Mouse (Mus musculus) heart, adult 2 months (tissue): ENCODE data around the gene Prrx1. TPM values are rescaled to one million over a fixed set of nuclear protein-coding genes. Genes with fewer than 3 reads are reported as not detected.

ENCODE experiments used
- DNase-seq, 2 experiments: peaks; one replicate each; pipeline ENCODE4 v3.0.0; 2021
- H3K27ac ChIP-seq: fragments of 200-600 bp; 2 replicates; pipeline ENCODE4 v1.8.1; 2022
- H3K27me3 ChIP-seq: fragments of 200-500 bp; 2 replicates; pipeline ENCODE4 v1.6.1; 2012; ENCODE audit warnings: mild to moderate bottlenecking, low read length, inconsistent platforms, mixed read lengths; ENCODE audit not compliant: control insufficient read depth, insufficient read depth
- H3K36me3 ChIP-seq: fragments of 200-500 bp; 2 replicates; pipeline ENCODE4 v1.6.1; 2012; ENCODE audit warnings: low read length, inconsistent platforms; ENCODE audit not compliant: control insufficient read depth, insufficient read depth
- H3K4me1 ChIP-seq: fragments of 200-500 bp; 2 replicates; pipeline ENCODE4 v1.6.1; 2011; ENCODE audit warnings: low read length; ENCODE audit not compliant: control insufficient read depth, insufficient read depth
- H3K4me3 ChIP-seq: fragments of 200-600 bp; 2 replicates; pipeline ENCODE4 v1.8.1; 2022
- H3K79me2 ChIP-seq: fragments of 200-500 bp; replicated peaks from 2 replicates; pipeline ENCODE4 v1.6.1; 2012; ENCODE audit warnings: mild to moderate bottlenecking, inconsistent platforms, low read length, moderate library complexity, mixed read lengths; ENCODE audit not compliant: control insufficient read depth, insufficient read depth
- H3K9ac ChIP-seq: fragments of 200-500 bp; 2 replicates; pipeline ENCODE4 v1.6.1; 2012; ENCODE audit warnings: low read depth, mild to moderate bottlenecking, control low read depth, inconsistent platforms, low read length, mixed read lengths
- CTCF ChIP-seq: fragments of 200-600 bp; IDR thresholded peaks from 2 replicates; pipeline ENCODE4 v1.8.1; 2022; ENCODE audit warnings: antibody characterized with exemption, mild to moderate bottlenecking, moderate library complexity
- EP300 ChIP-seq: fragments of 200-500 bp; IDR thresholded peaks from 2 replicates; pipeline ENCODE4 v1.6.1; 2011; ENCODE audit warnings: low read depth, low read length, control low read depth; ENCODE audit not compliant: insufficient read depth
- POLR2A ChIP-seq: fragments of 200-500 bp; IDR thresholded peaks from 2 replicates; pipeline ENCODE4 v1.6.1; 2011; ENCODE audit warnings: mild to moderate bottlenecking, low read depth, low read length, control low read depth; ENCODE audit not compliant: insufficient read depth
- WGBS: fragments of 180-500 bp; shearing (Covaris S2); methylation state at CpG from one replicate; pipeline ENCODE4 v1.1.7; 2018; 5-methylcytosine and 5-hydroxymethylcytosine counted together
- intact Hi-C: fragments of 180-260 bp; cut with DNase I; formaldehyde crosslinking; loops from one replicate; pipeline ENCODE4 v1.15.1; 2025
- polyA plus RNA-seq: library from polyadenylated mRNA; depleted of rRNA; stranded (reverse); fragments of >200 nt; gene quantifications from 2 replicates; pipeline ENCODE4 v1.2.3, GENCODE M21; 2012
- total RNA-seq, 2 experiments: library from RNA; stranded (reverse); gene quantifications; 2 replicates each; pipeline ENCODE4 v1.2.3; 2021

Gene Prrx1
- total and polyA plus RNA-seq, 3 experiments: 15.0 to 29.5 (median 28.1) TPM

- Histone ChIP-seq H3K27ac (peak overlapping the region; percentile 14; the same call in 1 of the 2 replicates), H3K79me2 (no peaks in the 10 kb centered on the region; the same call in 1 of the 2 replicates), H3K27me3 (no peaks in the 10 kb centered on the region), H3K36me3 (peaks cover 4% of the 10 kb centered on the region), H3K4me3 (no peak overlapping the region), H3K9ac (no peak overlapping the region), H3K4me1 (no peaks in the 10 kb centered on the region; the same call in 1 of the 2 replicates)
- DNase-seq: no peak
- 26% methylated on average over 6 of the region's 6 CpGs for WGBS
- TF ChIP-seq POLR2A (no peak), EP300 (no peak), CTCF (no peak)
- intact Hi-C loops: no loop called here
Measured at GRCm38 (mm10) chr1:163302292-163302691, 11.2 kb downstream of the Prrx1 start.

GRCm38 (mm10) chr1:163293152-163293551 lies 20.4 kb downstream of the Prrx1 start:
- no peak for TF ChIP-seq POLR2A
- intact Hi-C loops: no loop called here

GRCm38 (mm10) chr1:163291925-163292324 lies 21.6 kb downstream of the Prrx1 start:
- Histone ChIP-seq H3K27me3 (no peaks in the 10 kb centered on the region), H3K9ac (no peak overlapping the region), H3K79me2 (peaks cover 2% of the 10 kb centered on the region; the same call in 1 of the 2 replicates), H3K4me3 (no peak overlapping the region), H3K4me1 (peaks cover 4% of the 10 kb centered on the region), H3K27ac (no peak overlapping the region; the same call in 1 of the 2 replicates), H3K36me3 (peaks cover 22% of the 10 kb centered on the region)
- intact Hi-C loops: no loop called here
- DNase-seq: peak in 1 of 2 experiments; percentile 23
- no peak for TF ChIP-seq POLR2A
- TF ChIP-seq EP300: no peak
- no peak for TF ChIP-seq CTCF
- 32% methylated on average over 2 of the region's 2 CpGs for WGBS

More at GRCm38 (mm10) chr1:163293152-163293551, 20.4 kb downstream of the Prrx1 start:
- DNase-seq: no peak
- H3K27ac ChIP-seq: no peak overlapping the region
- H3K27me3 ChIP-seq: no peaks in the 10 kb centered on the region
- H3K4me1 ChIP-seq: peaks cover 4% of the 10 kb centered on the region
- no peak overlapping the region for H3K9ac ChIP-seq
- peaks cover 23% of the 10 kb centered on the region for H3K36me3 ChIP-seq
- H3K79me2 ChIP-seq: peaks cover 2% of the 10 kb centered on the region; the same call in 1 of the 2 replicates
- 73% methylated on average over 4 of the region's 4 CpGs for WGBS
- no peak overlapping the region for H3K4me3 ChIP-seq

GRCm38 (mm10) chr1:163289131-163289530 lies 24.4 kb downstream of the Prrx1 start:
- Histone ChIP-seq H3K36me3 (peaks cover 11% of the 10 kb centered on the region), H3K9ac (no peak overlapping the region), H3K4me1 (peaks cover 7% of the 10 kb centered on the region), H3K27me3 (no peaks in the 10 kb centered on the region), H3K4me3 (no peak overlapping the region), H3K27ac (no peak overlapping the region), H3K79me2 (peaks cover 2% of the 10 kb centered on the region; the same call in 1 of the 2 replicates)
- intact Hi-C loops: no loop called here
- DNase-seq: no peak
- no peak for TF ChIP-seq CTCF
- no peak for TF ChIP-seq POLR2A
- TF ChIP-seq EP300: no peak
- WGBS: 92% methylated on average over 7 of the region's 7 CpGs

GRCm38 (mm10) chr1:163285539-163285938 lies 28.0 kb downstream of the Prrx1 start:
- H3K79me2 ChIP-seq: no peaks in the 10 kb centered on the region
- no peak overlapping the region for H3K4me3 ChIP-seq
- no peak for TF ChIP-seq CTCF
- TF ChIP-seq POLR2A: no peak
- DNase-seq: no peak
- no peak overlapping the region for H3K9ac ChIP-seq
- no peaks in the 10 kb centered on the region for H3K27me3 ChIP-seq
- H3K36me3 ChIP-seq: peaks cover 25% of the 10 kb centered on the region
- 44% methylated on average over 1 of the region's 1 CpGs for WGBS
- intact Hi-C loops: no loop called here
- peaks cover 14% of the 10 kb centered on the region for H3K4me1 ChIP-seq
- peak overlapping the region; percentile 59 for H3K27ac ChIP-seq

GRCm38 (mm10) chr1:163285136-163285535 lies 28.4 kb downstream of the Prrx1 start:
- Histone ChIP-seq H3K27ac (peak overlapping the region; percentile 59), H3K4me1 (peaks cover 14% of the 10 kb centered on the region), H3K36me3 (peaks cover 22% of the 10 kb centered on the region), H3K9ac (no peak overlapping the region), H3K27me3 (no peaks in the 10 kb centered on the region), H3K4me3 (no peak overlapping the region), H3K79me2 (no peaks in the 10 kb centered on the region)
- peak; percentile 23 to 26 for DNase-seq
- peak; percentile 61; the same call in 1 of the 2 replicates for TF ChIP-seq EP300
- no peak for TF ChIP-seq CTCF
- WGBS: 24% methylated on average over 3 of the region's 3 CpGs
- intact Hi-C loops: no loop called here
